ENCODE assay signal across 28 mouse cellular contexts in the genomic region with DNA sequence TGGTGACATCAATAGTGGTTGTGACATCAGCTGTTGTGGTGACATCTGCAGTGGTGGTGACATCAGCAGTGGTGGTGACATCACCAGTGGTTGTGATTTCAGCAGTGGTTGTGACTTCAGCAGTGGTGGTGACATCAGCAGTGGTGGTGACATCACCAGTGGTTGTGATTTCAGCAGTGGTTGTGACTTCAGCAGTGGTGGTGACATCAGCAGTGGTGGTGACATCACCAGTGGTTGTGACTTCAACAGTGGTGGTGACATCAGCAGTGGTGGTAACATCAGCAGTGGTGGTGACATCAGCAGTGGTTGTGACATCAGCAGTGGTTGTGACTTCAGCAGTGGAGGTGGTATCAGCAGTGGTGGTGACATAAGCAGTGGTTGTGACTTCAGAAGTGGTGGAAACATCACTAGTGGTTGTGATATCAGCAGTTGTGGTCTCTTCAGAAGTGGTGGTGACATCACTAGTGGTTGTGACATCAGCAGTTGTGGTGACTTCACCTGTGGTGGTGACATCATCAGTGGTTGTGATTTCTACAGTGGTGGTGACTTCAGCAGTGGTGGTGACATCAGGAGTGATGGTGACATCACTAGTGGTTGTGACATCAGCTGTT. TPM values are rescaled to one million over a fixed set of nuclear protein-coding genes. Genes with fewer than 3 reads are reported as not detected.
DNase-seq lines count a peak whose midpoint lies in the region; ATAC-seq and TF ChIP-seq lines count a peak whose summit lies in the region.
"Not testable (repeated sequence)": the region's sequence is repeated elsewhere in the genome, so short reads cannot be mapped to it uniquely, and the experiment has no call there.
"Had no signal": no experiment of that assay in that cellular context is flagged by ENCODE, and none has a peak within 500 bp of the region (broad histone marks: within the 10 kb centered on the region; RNA-seq: fewer than 3 reads in every experiment).

A gene (minus strand): TSS at position 51 of the 611 bp plus-strand sequence.

- dilution Hi-C loops in CH12.LX (cut with MboI; ENCODE audit: extremely low pct_ligation_motif_present, extremely low pct_unique_long_range_greater_than_20kb, low sequenced_read_pairs), result not testable (repeated sequence)

- not testable (repeated sequence) for H3K4me2 ChIP-seq in CH12.LX (ENCODE audit: insufficient read depth, low read depth, poor library complexity, severe bottlenecking)

- not testable (repeated sequence) for TF ChIP-seq POLR2A in CH12.LX (IDR thresholded peaks at IDR 0.05; ENCODE audit: low read depth, low read length)

- in situ Hi-C loops in CH12.LX (cut with MboI; ENCODE audit: low pct_ligation_motif_present, low pct_unique_long_range_greater_than_20kb, low sequenced_read_pairs), result not testable (repeated sequence)

- not testable (repeated sequence) for H3K4me3 ChIP-seq in CH12.LX (replicated peaks in 1 of 3; ENCODE audit: low read depth in 2 of 3, low read length in 2 of 3, poor library complexity in 1 of 3)

- not testable (repeated sequence) for H3K9ac ChIP-seq in CH12.LX (ENCODE audit: insufficient read depth, low read depth)

- not testable (repeated sequence) for H3K79me2 ChIP-seq in CH12.LX (replicated peaks; ENCODE audit: control insufficient read depth, extremely low read depth, insufficient read depth, poor library complexity, severe bottlenecking)

- H3K36me3 ChIP-seq in CH12.LX (replicated peaks in 1 of 2; ENCODE audit: control insufficient read depth in 1 of 2, insufficient read depth in 1 of 2, low read length in 1 of 2), result not testable (repeated sequence)

- not testable (repeated sequence) for H3K4me1 ChIP-seq in CH12.LX (ENCODE audit: control insufficient read depth in 1 of 2, insufficient read depth in 2 of 2)

- not testable (repeated sequence) for TF ChIP-seq RAD21 in CH12.LX (IDR thresholded peaks at IDR 0.05; ENCODE audit: low read depth, low read length)

- TF ChIP-seq CTCF in CH12.LX (conservative IDR thresholded peaks at IDR 0.05 in 1 of 2, IDR thresholded peaks at IDR 0.05 in 1 of 2; ENCODE audit: low read depth in 2 of 2, low read length in 2 of 2), result not testable (repeated sequence)

- ATAC-seq in monocyte, adult 5-6 weeks (replicated peaks; ENCODE audit: insufficient number of reproducible peaks, low FRiP score, low TSS enrichment, poor library complexity, severe bottlenecking), result peak; percentile 25; the same call in 1 of the 2 replicates
- ATAC-seq in neutrophil, adult 5-6 weeks (ENCODE audit: extremely low read depth, insufficient number of reproducible peaks, low FRiP score, poor library complexity, severe bottlenecking), result 0 out of 2 replicates have a peak, but pooled peaks have one; percentile 10

- not testable (repeated sequence) for H3K27me3 ChIP-seq in CH12.LX (replicated peaks)

- H3K9me3 ChIP-seq in CH12.LX (replicated peaks; ENCODE audit: low read length), result peaks cover 35% of the 10 kb centered on the region

- H3K27ac ChIP-seq in CH12.LX (ENCODE audit: insufficient read depth, low read depth), result not testable (repeated sequence)

- DNase-seq in 416B (ENCODE audit: low read depth), result peak; percentile 16
- DNase-seq in CH12.LX (ENCODE audit: extremely low read depth), result peak; percentile 12
- peak; percentile 82 for DNase-seq in heart, adult 11 months
- not testable (repeated sequence) for DNase-seq in large intestine, adult 2 months (ENCODE audit: low read depth, low spot score)

- not testable (repeated sequence) for TF ChIP-seq EP300 in CH12.LX (IDR thresholded peaks at IDR 0.05; ENCODE audit: low read length)

RNA-seq across cellular contexts. Expression of the gene that starts here (rescaled TPM):
- total RNA-seq in CH12.LX (2012; rRNA removed) (0.17 TPM in 1 of 2 replicates, not detected in the other), CH12.LX (2014; rRNA removed) (not detected in 2 replicates)
- polyA plus RNA-seq in CH12.LX (2012; ENCODE audit: insufficient read length, low read depth), result 0.13 TPM in 1 of 2 replicates, not detected in the other
- polyA plus RNA-seq in large intestine, adult 2 months (2012; rRNA removed), result 519 and 836 TPM in 2 replicates
- not detected in 3 replicates for total RNA-seq in monocyte, adult 5-6 weeks (2017)
- not detected in 2 replicates for total RNA-seq in neutrophil, adult 5-6 weeks (2017)
- total RNA-seq: adrenal gland, adult 2 months; adrenal gland, postnatal 14 days; adrenal gland, postnatal 4 days; common myeloid progenitor, adult 5-6 weeks; forebrain, postnatal 0 days; G1E; gastrocnemius, adult 2 months; gastrocnemius, postnatal 14 days; gastrocnemius, postnatal 4 days; heart, adult 2 months; heart, postnatal 14 days; heart, postnatal 4 days; hindbrain, postnatal 0 days had no signal
- polyA plus RNA-seq: adrenal gland, adult 2 months; cerebellum, adult 2 months; embryonic facial prominence, embryonic 12.5 days; embryonic facial prominence, embryonic 15.5 days; forebrain, embryonic 11.5 days; forebrain, embryonic 14.5 days; forebrain, postnatal 0 days; G1E; heart, adult 2 months; heart, embryonic 10.5 days; hindbrain, embryonic 11.5 days; hindbrain, embryonic 14.5 days; hindbrain, postnatal 0 days; Patski had no signal

Comparison
In these comparisons a context has a peak if more than half of its experiments do, and no peak if none do; other contexts are left out.
1. RNA of the gene that starts here (polyA plus RNA-seq): 519 to 836 TPM in large intestine, adult 2 months; 0.13 TPM in CH12.LX; every median in the first group is over 100 times any median in the second.
2. Peak in DNase-seq in CH12.LX; RNA of the gene not detected or under 1 TPM.
3. Peak in ATAC-seq in monocyte, adult 5-6 weeks; RNA of the gene not detected or under 1 TPM.
4. Peak in ATAC-seq in neutrophil, adult 5-6 weeks; RNA of the gene not detected or under 1 TPM.